Mouse (Mus musculus): ENCODE measurements around the gene Nrxn3.

The Nrxn3 gene

DNA sequence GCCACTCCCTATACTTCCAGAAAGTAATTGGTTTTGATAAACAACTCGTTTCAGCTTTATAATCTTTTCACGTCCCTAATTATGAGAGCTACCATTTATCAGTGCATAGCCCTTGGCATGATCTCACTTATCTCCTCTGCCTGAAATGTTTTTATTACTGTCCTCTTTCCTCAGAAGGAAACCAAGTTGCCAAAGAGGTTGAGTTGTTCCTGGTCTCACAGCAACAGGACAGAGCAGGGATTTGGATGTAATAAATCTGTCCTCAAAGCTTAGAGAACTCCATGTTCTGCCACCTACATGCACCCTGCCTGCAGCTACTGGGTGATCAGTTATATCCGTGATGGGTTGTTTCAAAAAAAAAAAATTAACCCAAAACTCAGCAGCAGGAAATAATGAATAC, 1113.6 kb downstream of the Nrxn3 start:
- no peak for DNase-seq

- DNase-seq = no peak
Measured at GRCm38 (mm10) chr12:89842861-89843260, 1120.2 kb downstream of the Nrxn3 start.

DNA sequence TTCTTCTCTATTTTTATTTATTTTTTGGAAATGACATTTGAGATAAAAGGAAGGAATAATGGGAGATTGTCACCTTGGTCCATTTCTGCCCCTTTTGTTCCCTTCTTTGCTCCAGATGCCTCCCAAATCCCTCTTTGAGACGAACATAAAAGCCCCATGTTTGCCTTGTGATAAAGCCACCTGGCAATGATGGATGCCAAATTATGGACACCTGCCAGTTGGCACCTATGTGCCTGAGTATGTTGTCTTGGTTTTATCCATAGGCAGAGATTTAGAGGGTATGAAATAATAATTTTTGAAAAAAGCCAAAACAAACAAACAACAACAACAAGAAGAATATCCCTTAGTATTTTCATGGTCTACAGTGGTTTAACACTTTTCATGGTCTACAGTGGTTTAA, 1125.4 kb downstream of the Nrxn3 start:
- DNase-seq = no peak

DNA sequence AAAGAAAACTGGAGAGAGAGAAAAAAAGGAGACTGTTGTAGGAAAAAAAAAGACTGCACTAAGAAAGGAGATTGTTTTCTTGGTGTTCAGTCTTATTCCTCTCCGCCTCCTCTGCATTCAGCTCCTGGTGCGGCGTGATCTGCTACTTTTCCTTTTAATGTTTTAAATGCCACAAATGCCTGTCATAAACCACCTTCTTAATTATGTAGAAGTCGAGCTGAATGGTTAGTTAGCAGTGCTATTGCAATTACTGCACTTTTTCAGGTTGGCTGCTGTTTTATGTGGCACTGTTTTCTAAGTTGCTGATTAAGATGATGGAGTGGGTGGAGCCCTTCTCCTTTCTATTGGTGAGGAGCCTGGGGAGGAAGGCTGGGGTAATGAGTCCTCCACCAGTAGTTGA, 1131.7 kb downstream of the Nrxn3 start:
- no peak for DNase-seq

- no peak for DNase-seq
Measured at GRCm38 (mm10) chr12:89867124-89867523, 1144.4 kb downstream of the Nrxn3 start.

- DNase-seq = no peak
Measured at GRCm38 (mm10) chr12:89882617-89883370, 1160.1 kb downstream of the Nrxn3 start.

GRCm38 (mm10) chr12:89884576-89884975, 1161.9 kb downstream of the Nrxn3 start:
- DNase-seq = no peak

- DNase-seq = no peak
Measured at GRCm38 (mm10) chr12:89888647-89889046, 1166.0 kb downstream of the Nrxn3 start.

DNA sequence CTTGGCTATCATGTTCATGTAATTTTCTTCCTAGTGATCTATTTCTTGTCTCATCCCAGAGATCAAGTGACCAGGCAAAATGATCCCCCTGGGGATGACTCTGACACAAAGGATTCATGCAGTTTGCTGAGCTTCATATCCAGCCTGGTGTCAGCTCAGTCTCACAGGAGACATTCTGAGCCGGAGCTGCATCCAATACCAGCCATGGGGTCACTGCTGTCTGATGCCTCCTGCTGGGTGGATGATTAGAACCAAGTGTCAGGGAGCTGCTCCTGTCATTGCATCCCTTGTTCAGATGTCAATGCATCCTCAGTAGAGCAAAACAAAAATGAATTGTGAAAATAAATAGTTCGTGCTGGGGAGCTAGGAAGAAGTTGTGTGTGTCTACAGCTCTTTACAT, 1174.2 kb downstream of the Nrxn3 start:
- DNase-seq = no peak

GRCm38 (mm10) chr12:89909578-89909977, 1186.9 kb downstream of the Nrxn3 start:
- DNase-seq = no peak

- DNase-seq = no peak
Measured at GRCm38 (mm10) chr12:89918138-89918829, 1195.6 kb downstream of the Nrxn3 start.

DNA sequence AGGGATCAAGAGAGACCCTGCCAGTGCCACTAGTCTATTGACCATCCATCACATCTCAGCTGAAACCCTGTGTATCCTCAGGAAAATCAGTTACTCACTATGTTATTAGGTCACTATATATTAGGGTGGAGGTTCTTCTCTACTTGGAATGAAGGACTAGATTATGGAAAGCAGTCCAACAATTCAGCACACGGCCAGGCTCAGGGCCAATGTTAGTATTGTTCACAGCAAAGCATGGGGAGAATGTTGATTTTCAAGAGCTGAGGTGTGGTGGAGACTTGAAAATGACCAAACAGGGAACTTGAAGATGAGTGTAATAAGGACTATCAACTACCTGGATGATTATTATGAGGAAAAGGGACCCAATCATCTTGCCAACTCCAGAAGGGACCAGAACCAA, 1209.7 kb downstream of the Nrxn3 start:
- no peak for DNase-seq

GRCm38 (mm10) chr12:89933630-89934029, 1211.0 kb downstream of the Nrxn3 start:
- DNase-seq = peak; percentile 5

DNA sequence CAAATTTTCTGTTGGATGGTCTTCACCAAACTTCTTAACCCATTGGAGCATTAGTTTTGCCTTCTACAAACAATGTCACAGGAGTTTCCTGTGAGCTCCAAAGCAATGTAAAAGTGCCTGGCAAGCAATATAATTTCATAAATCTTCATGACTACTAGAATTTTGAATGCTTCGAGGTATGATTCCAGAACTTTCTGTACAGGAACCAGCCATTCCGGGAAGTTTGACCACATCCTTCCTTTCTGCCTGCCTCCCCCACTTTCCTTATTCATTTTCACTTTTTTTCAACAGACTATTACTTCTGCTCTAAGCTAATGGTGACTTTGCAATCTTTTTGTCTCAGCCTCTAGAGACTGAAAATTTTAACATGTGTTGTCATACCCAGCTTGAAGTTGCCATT, 1218.1 kb downstream of the Nrxn3 start:
- DNase-seq = no peak

- no peak for DNase-seq
Measured at GRCm38 (mm10) chr12:89945911-89946502, 1223.3 kb downstream of the Nrxn3 start.

DNA sequence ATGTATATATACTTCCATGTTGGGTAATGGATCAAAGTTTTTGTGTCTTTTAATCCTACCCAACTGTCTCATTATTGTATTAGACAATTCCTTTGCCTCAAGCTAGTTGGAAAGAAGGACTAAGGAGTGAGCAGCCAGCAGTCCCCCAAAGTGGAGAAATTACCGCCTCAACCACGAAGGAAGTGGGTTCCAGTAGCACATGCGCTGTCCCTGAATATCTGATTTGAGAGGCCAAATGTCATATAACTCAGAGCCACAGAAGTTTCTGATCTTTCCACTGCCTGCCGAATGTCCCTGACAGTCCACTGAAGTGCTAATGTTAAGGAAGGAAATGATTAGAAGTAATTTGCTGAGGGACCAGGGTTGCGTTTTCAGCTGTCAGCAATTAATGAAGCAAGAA, 1223.8 kb downstream of the Nrxn3 start:
- DNase-seq = no peak

DNA sequence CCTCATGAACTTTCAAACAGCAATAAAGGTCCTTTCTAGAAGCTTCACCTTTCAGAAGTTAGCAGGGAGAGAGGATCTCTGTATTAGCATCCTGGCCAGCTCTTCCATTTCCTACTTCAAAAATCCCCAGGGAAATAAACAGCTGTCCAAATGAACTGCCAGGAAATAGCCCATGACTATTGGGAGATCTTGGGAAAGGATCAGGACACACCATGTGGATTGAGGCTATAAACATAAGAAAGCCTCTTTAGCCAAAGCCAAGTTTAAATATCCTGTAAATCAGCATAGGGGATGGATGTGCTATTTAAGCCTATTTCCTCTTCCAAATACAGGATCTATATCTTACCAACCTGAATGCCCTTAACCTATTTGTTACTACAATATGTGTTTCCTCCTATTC, 1230.6 kb downstream of the Nrxn3 start:
- no peak for DNase-seq

- no peak for DNase-seq
Measured at GRCm38 (mm10) chr12:89953649-89954048, 1231.0 kb downstream of the Nrxn3 start.

GRCm38 (mm10) chr12:89954441-89955070, 1231.9 kb downstream of the Nrxn3 start:
- DNase-seq = no peak

DNA sequence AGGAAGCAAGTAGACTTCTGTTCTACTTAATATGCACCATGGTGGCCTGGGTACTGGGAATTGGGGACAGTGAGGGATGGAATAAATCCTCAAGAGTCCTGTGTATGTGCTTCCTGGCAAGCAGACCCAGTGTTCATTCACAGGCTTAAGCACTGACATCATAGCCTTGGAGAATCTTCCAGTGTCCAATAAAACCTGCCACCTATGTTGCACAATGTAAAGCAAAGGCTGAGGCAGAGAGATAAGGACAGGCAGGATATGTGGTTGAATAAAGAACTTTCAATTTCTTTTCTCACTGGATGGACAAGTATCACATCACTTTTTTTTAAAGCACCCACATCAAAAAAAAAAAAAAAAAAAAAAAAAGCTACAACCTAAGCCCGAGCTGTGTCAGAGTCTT, 1240.4 kb downstream of the Nrxn3 start:
- no peak for DNase-seq

DNA sequence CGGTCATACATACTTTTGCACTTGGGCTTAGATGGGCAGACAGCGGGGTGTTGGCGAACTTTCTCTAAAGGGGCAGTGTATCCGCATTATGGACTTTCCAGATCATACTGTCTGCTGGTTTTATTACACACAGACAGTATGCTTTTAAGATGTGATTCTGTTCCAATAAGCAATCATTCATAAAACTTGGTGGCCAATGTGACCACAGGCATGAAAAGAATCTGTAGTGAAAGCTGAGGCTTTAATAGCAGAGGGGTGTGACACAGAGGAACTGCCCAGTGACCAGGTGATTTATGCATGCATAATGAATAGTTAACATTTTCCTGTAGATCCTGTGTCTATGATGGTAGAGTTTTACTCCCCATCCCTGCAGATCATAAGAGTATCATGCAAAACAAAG, 1254.0 kb downstream of the Nrxn3 start:
- no peak for DNase-seq

- no peak for DNase-seq
Measured at GRCm38 (mm10) chr12:89977479-89977878, 1254.8 kb downstream of the Nrxn3 start.

- DNase-seq = no peak
Measured at GRCm38 (mm10) chr12:89979190-89979589, 1256.5 kb downstream of the Nrxn3 start.

DNA sequence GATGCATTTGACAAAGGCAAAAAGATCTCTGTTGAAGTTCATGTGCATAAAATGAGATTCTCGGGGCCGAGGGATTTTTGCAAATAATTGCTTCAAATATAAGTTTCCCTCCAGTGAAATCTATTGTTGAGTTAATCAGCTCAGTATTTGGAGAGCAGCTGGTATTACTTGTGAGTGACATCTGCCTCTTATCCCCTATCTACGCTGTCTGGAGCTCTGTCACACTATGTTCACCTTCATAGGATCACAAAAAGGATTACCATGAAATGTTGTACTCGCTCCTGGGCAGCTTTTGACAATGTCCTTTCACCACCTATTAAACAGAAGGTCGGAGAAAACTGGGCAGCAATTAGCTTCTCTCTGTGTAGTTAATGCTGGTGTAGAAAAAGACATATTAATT, 1259.8 kb downstream of the Nrxn3 start:
- no peak for DNase-seq
